Mouse (Mus musculus) adipocyte (in vitro differentiated cells): Measurements from ENCODE around the gene Ppp4c.

Experiments used
- DNase-seq: peaks from one replicate; pipeline ENCODE4 v3.0.0-alpha.2; 2016; ENCODE audit warnings: low spot score

Gene Ppp4c

DNA sequence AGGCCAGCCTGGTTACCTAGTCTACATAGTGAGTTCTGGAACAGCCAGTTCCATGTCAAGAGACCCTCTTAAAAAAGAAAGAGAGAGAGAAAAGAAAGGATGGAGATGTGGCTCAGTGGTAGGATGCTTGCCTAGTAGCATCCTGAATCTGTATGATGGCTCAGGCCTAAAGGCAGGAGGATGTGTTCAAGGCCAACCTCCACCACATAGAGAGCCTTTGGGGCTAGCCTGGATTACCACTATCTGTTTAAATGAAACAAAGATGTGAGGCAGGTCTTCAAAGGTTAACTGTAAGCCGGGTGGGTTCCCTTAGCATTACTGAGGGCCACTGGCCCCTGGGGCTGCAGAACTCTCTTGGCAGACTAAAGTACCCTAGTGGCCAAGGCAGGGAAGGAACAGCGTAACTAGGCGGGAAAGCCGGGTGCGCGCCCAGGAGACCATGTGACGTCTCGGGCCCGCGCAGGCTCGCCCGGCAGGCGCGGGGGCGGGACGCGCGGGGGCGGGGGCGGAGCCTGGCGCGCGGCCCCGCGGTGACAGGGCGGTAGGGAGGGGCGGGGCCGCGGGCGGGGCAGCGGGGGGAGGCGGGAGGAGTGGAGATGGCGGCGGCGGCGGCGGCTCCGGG lies 33.1 kb downstream of the Ppp4c start, which contains the start of gene Mapk3:
Gene Mapk3, plus strand, starts transcription at position 552 of the 622 bp plus-strand sequence.
- DNase-seq, result peak; percentile 80

DNA sequence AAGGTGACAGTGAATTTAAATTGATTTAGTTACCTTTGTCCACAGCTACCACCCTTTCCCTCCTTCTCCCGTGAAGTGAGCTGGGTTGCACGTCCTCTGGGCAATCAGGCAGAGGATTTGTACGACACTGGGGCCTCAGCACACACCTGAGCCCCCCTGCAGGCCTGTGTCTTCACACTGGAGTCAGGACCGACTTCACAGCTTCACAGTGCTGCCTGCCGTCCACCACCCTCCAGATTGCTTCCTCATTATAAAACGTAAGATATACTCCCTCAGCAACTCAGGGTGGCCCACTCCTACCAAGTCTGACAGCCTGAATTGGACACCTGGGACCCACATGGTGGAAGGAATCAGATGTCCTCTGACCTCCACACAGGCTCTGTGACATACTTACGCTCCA lies 33.8 kb downstream of the Ppp4c start:
- DNase-seq, result no peak

DNA sequence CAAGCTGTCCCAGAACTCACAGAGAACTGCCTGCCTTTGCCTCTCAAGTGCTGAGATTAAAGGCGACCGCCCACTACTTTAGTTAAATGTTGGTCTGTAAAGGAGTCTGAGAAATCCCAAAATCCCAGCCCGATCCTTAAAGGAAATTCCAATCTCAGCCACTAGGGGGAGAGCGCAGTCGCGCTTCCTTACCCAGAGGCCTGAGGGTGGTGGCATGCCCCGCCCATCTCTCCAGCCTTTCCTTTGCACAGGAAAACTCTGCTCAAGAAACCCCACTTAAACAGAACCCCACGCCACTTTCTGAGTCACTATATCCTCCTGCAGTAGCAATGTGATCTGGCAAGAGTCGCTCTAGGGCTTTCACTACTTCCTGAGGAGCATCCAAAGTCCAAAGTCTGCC lies 37.4 kb downstream of the Ppp4c start:
- DNase-seq, result peak; percentile 85

DNA sequence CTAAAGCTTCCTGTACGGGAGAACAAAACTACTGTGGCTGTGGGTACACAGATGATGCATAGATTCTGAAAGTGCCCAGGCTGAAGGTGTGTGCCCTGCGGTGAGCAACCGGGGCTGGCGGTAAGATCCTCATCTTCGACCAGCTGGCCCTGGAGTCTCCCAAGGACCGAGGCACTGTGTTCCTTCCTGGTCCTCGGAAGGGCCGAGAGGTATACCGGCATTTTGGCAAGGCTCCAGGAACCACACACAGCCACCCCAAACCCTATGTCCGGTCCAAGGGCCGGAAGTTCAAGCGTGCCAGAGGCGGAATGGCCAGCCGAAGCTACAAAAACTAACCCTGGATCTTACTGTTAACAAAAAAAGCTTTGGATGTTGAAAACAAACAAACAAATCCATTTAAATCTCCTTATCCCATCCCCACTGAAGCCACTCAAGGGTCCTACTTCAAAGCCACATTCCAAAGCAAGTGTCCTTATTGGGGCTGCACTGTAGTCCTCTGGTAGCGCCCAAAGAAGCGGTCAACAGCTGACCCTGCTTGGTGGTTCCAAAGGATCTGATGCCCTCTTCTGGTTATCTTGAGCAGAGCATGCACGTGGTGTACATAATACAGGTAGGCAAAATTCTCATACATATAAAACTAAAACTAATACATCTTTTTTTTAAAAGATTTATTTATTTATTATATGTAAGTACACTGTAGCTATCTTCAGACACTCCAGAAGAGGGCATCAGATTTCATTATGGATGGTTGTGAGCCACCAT lies 42.5 kb downstream of the Ppp4c start:
- DNase-seq, result no peak

DNA sequence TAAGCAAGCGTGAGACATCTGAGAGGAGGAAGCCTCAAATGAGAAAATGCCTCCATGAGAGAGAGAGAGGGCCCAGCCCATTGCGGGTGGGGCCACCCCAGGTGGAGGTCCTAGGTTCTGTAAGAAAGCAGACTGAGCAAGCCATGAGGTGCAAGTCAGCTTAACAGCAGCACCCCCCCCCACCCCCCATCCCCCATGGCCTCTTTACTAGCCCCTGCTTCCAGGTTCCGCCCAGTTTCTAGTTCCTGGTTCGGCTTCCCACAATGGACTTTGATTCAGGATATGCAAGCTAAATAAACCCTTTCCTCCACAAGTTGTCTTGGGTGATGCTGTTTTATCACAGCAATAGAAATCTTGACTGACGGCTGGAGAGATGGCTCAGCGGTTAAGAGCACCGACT lies 43.5 kb downstream of the Ppp4c start:
- DNase-seq, result no peak

DNA sequence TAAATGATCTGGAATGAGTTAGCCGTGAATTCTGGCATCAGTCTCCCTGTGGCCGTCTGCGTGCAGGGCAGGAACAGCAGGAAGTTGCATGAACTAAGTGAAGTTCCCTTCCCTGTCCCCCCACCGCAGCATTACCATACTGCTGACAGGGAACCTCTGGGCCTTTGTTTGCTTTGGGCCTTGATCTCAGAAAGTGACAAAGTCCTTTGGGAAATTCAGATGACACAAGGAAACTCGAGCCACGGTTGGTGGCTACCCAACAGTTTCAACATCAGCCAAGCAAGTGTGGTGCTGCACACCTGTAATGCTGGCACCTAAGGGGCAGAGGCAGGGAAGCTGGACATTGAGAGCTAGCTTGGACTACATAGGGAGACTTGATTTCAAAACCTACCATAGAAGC lies 45.5 kb downstream of the Ppp4c start:
- no peak for DNase-seq

DNA sequence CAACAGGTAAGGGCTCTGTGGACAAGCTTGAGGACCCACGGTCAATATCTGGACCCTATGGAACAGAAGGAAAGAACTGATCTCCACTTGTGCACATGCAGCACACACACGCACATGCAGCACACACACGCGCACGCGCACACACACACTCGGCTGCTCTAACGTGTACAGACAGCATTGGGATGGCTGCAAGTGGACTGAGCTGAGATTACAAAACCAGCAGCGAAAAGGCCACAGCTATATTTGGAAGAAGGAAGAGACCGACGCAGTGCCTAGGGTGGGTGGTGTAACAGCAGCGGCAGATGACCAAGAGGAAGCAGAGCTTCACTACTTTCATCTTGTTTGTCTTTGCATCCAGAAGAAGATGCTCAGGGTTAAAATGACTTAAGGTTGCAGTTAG lies 46.2 kb downstream of the Ppp4c start:
- DNase-seq, result no peak

DNA sequence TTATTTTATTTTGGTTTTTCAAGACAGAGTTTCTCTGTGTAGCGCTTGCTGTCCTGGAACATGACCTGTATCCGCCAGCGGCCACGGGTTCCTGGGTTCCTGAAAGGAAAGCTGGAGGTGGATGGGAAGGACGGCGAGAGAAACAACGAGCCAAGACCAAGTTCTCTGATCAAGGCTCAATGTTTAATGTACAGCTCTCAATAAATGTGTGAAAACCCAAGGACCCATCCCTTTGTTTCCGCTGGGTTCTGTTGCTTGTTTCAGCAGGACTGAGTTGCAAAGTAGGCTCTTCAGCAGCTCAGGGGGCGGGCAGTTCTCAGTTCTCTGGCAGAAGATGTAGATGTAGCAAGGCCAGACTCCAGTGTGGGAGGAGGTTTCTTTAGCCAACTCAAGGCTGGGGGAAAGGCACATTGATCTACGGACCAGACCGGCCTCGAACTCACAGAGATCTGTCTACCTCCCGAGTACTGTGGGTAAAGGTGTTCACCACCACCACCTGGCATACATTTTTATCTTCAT lies 50.3 kb downstream of the Ppp4c start:
- peak; percentile 13 for DNase-seq

DNA sequence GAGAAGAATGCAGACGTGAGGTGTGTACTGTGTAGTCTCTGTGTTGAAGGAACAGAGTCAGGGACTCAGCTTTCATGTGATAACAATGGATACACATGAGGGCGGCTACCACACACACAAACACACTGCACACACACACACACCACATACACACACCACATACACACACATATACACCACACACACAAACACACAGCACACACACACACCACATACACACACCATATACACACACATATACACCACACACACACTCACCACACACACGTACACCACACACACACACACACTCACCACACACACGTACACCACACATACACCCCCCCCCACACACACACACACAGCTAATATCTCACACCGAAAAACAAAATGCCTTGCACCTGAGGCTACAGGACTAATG lies 50.8 kb downstream of the Ppp4c start:
- no peak for DNase-seq

DNA sequence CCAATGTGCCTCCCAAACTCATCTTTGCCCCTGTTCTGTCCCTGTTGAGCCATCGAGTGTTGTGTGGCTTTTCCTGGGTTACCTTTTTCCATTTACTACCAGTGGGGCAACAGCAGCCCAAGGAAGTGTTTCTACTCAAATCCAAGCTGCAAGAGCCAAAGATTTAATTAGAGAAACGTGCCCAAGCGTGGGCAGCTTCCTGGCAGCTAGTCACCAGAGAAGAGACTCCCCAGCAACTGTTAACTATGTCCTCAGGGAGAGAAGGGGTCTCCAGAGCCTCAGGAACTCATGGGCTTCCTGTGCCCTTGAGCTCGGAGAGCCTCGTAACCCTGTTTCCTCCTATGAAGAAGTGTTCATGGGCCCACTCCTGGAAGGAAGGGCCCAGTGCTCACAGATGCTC lies 51.3 kb downstream of the Ppp4c start:
- no peak for DNase-seq

DNA sequence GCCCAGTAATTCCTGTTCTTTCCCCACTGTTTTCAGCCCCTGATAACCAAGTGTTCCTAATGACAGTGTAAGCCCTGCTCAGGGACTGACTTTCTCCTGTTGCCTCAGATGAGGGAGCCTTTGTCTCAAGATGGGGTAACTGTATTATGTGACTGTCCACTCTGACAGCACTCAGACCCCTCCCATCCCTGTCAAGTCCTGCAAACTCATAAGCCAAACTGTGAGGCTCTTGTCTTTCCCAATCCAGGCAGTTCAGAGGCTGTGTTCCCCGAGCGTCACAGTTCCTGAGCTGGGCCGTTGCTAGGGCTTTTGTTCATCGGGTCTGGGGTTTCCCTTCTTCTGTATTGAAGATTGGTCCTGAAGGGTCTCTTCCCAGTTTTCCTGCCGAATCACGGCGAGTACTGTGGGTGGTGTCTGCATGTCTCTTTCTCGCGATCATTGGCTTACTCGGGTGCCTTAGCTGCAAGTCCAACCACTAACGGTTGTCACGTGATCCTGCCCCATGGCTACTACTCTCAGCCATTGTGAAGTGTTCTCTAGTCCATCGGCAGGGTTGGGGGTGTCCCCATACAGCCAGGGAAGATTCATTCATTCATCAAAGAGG lies 52.1 kb downstream of the Ppp4c start:
- no peak for DNase-seq

DNA sequence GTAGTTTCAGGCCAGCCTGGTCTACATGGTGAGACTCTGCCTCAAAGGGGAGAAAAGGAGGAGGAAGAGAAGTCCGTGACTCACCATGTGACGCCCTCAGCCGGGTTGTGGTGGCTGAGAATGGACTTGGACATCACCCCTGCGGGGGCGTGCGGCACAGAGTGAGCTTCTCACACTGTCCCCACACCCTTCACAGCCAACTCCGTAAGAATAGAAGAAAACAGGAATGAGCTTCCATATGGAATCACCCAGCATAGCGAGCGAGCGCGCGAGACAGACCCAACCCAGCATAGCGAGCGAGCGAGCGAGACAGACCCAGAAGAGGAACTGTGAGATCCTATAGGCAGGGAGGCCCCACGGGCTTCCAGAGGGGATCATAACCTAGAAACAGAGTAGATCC lies 52.7 kb downstream of the Ppp4c start:
- no peak for DNase-seq

DNA sequence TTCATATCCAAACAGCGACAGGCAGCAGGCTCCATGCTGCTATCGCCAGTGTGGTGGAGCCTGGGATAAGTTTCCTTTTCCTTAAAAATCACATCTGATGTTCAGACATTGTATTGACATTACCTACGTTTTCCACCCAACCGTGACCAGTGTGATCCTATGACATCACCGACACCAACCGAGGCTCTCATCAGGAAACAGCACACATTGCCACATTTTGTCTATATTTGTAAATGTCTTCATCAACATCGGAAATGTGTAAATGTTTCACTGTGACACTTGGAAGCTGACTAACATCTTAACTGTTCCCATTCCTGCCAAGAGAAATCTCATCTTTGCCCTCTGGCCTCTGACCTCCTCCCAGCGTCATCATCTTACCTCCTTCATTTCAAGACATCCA lies 56.2 kb downstream of the Ppp4c start:
- no peak for DNase-seq
